Mouse (Mus musculus): ENCODE data around the gene Atp5s.

GRCm38 (mm10) chr12:69676157-69676556, 48.6 kb upstream of the Atp5s start:
- no peak for TF ChIP-seq GATA1 (IDR thresholded peaks at IDR 0.05; ENCODE audit: borderline replicate concordance, low read length)
- TF ChIP-seq FLI1 (IDR thresholded peaks at IDR 0.05; ENCODE audit: low read length): no peak
